ENCODE assay signal across 9 mouse cellular contexts in the genomic region with DNA sequence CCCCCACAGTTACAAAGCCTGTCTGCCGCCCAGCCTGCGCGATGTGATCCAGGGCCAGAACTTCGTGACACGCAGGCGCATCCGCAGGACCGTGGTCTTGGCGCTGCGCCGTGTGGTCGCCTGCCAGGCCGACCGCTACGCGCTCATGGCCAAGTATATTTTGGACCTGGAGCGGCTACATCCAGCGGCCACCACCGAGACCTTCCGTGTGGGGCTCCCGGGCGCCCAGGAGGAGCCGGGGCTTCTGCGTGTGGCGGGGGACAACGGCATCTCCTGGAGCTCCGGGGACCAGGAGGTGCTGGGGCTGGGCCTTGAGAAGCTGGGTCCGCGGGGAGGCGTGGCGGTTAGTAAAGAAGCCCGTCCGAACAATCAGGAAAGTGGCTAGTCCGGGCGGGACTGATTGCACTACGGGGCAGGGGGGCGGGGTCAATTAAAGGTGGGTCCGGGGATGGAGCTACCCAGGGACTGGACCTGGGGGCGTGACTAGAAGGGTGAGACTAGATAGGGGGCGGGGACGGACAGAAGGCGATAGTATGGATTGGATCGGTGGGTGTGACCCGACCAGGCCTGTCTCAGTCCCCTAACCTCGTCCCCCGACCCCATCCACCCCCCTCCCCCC. TPM values are rescaled to one million over a fixed set of nuclear protein-coding genes. Genes with fewer than 3 reads are reported as not detected.
A peak's percentile ranks its signal among the peaks of the same experiment; 100 is the strongest.
DNase-seq lines count a peak whose midpoint lies in the region; ATAC-seq and TF ChIP-seq lines count a peak whose summit lies in the region.
"Had no signal": no experiment of that assay in that cellular context is flagged by ENCODE, and none has a peak within 500 bp of the region (broad histone marks: within the 10 kb centered on the region; RNA-seq: fewer than 3 reads in every experiment).

No protein-coding gene starts in this region.

- peaks cover 18% of the 10 kb centered on the region for H3K4me1 ChIP-seq in liver, postnatal 0 days (ENCODE audit: insufficient read depth)

- peaks cover 21% of the 10 kb centered on the region; the same call in 1 of the 2 replicates for H3K27me3 ChIP-seq in liver, postnatal 0 days (ENCODE audit: insufficient read depth, low read length)

- H3K4me2 ChIP-seq in liver, postnatal 0 days (ENCODE audit: low read depth, low read length), result peak overlapping the region; percentile 47

- intact Hi-C loops in heart, postnatal 10 days (cut with DNase I), result no loop called here
- intact Hi-C loops in gastrocnemius, postnatal 14 days (cut with DNase I; ENCODE audit: low total_unique reads), result no loop called here

- no peaks in the 10 kb centered on the region for H3K36me3 ChIP-seq in liver, postnatal 0 days (replicated peaks; ENCODE audit: insufficient read depth, low read length)

- no peak overlapping the region for H3K9ac ChIP-seq in liver, postnatal 0 days (replicated peaks)

- H3K4me3 ChIP-seq in liver, postnatal 0 days (ENCODE audit: low read depth, low read length), result 0 out of 2 replicates have a peak overlapping the region, but pooled peaks have one; percentile 13

- WGBS in liver, postnatal 0 days (ENCODE audit: insufficient replicate concordance), result 63% methylated on average over 44 of the region's 46 CpGs

- TF ChIP-seq EP300 in liver, postnatal 0 days (IDR thresholded peaks at IDR 0.05; ENCODE audit: low read depth), result no peak

- no peak overlapping the region for H3K27ac ChIP-seq in liver, postnatal 0 days (ENCODE audit: low read depth)

- TF ChIP-seq CTCF in liver, postnatal 0 days (IDR thresholded peaks at IDR 0.05; ENCODE audit: low read depth), result no peak

- peak; percentile 70 for DNase-seq in cerebellum, adult 11-12 months
- DNase-seq in cerebellum, postnatal 4 days (ENCODE audit: low spot score in 2 of 2), result no peak
- peak; percentile 73 for DNase-seq in cerebellum, adult 9-11 months
- DNase-seq in heart, postnatal 10 days, result peak; percentile 74 to 75
- DNase-seq in liver, postnatal 0 days, result no peak
- DNase-seq in ovary, postnatal 14 days (ENCODE audit: low spot score), result no peak
- no peak for DNase-seq in gastrocnemius, postnatal 14 days
- no peak for DNase-seq in thymus, postnatal 4 days

- no peaks in the 10 kb centered on the region for H3K9me3 ChIP-seq in liver, postnatal 0 days (ENCODE audit: low read length)

- no peak for ATAC-seq in liver, postnatal 0 days

RNA-seq across cellular contexts. Expression of a gene that starts 3.6 kb away (rescaled TPM):
- total RNA-seq in heart, postnatal 10 days (2021), result 10 to 100 TPM; 14.3 to 15.0 TPM
- 4.3 and 4.6 TPM in 2 replicates for polyA plus RNA-seq in liver, postnatal 0 days (2015; fragmentation: Nextera tagmentation; extraction: Ambion mirVana)
- 1 to 10 TPM; 2.6 to 2.8 TPM for total RNA-seq in gastrocnemius, postnatal 14 days (2021)

RNA-seq across cellular contexts. Expression of a gene that starts 8.1 kb away (rescaled TPM):
- 1 to 10 TPM; 1.1 to 1.5 TPM for total RNA-seq in heart, postnatal 10 days (2021)
- polyA plus RNA-seq in liver, postnatal 0 days (2015; fragmentation: Nextera tagmentation; extraction: Ambion mirVana), result 0.25 and 0.36 TPM in 2 replicates
- total RNA-seq in gastrocnemius, postnatal 14 days (2021), result under 1 TPM; 0.18 to 0.20 TPM

RNA-seq across cellular contexts. Expression of a gene that starts 9.4 kb away (rescaled TPM):
- 1 to 10 TPM; 5.1 to 5.4 TPM for total RNA-seq in heart, postnatal 10 days (2021)
- 1.3 and 2.8 TPM in 2 replicates for polyA plus RNA-seq in liver, postnatal 0 days (2015; fragmentation: Nextera tagmentation; extraction: Ambion mirVana)
- 1 to 10 TPM; 1.1 to 1.5 TPM for total RNA-seq in gastrocnemius, postnatal 14 days (2021)

RNA-seq across cellular contexts. Expression of a gene that starts 21.9 kb away (rescaled TPM):
- 10 to 100 TPM; 12.0 to 12.2 TPM for total RNA-seq in heart, postnatal 10 days (2021)
- polyA plus RNA-seq in liver, postnatal 0 days (2015; fragmentation: Nextera tagmentation; extraction: Ambion mirVana), result 3.0 TPM in 2 replicates
- 1 to 10 TPM; 5.2 to 5.5 TPM for total RNA-seq in gastrocnemius, postnatal 14 days (2021)

RNA-seq across cellular contexts. Expression of a gene that starts 45.9 kb away (rescaled TPM):
- total RNA-seq in heart, postnatal 10 days (2021), result 1 to 10 TPM; 1.3 to 2.4 TPM
- 15.3 and 16.7 TPM in 2 replicates for polyA plus RNA-seq in liver, postnatal 0 days (2015; fragmentation: Nextera tagmentation; extraction: Ambion mirVana)
- total RNA-seq in gastrocnemius, postnatal 14 days (2021), result under 1 TPM; 0.39 to 0.53 TPM
- polyA plus RNA-seq: C2C12 had no signal

Comparison
In these comparisons a context has a peak if more than half of its experiments do, and no peak if none do; other contexts are left out.
1. DNase-seq: peak in cerebellum, adult 11-12 months (single experiment), cerebellum, adult 9-11 months (single experiment) and heart, postnatal 10 days (2 of 2); none in cerebellum, postnatal 4 days (0 of 2), liver, postnatal 0 days (single experiment), ovary, postnatal 14 days (single experiment), gastrocnemius, postnatal 14 days (single experiment) and thymus, postnatal 4 days (single experiment).